Mouse (Mus musculus): ENCODE data around the gene Gm20388.

The Gm20388 gene

GRCm38 (mm10) chr8:119910547-119911257 lies at the start of gene Gm20388:
Gm20388 (plus strand) TSS chr8:119910841.
- peak; percentile 91 for DNase-seq (ENCODE audit: low spot score)

DNA sequence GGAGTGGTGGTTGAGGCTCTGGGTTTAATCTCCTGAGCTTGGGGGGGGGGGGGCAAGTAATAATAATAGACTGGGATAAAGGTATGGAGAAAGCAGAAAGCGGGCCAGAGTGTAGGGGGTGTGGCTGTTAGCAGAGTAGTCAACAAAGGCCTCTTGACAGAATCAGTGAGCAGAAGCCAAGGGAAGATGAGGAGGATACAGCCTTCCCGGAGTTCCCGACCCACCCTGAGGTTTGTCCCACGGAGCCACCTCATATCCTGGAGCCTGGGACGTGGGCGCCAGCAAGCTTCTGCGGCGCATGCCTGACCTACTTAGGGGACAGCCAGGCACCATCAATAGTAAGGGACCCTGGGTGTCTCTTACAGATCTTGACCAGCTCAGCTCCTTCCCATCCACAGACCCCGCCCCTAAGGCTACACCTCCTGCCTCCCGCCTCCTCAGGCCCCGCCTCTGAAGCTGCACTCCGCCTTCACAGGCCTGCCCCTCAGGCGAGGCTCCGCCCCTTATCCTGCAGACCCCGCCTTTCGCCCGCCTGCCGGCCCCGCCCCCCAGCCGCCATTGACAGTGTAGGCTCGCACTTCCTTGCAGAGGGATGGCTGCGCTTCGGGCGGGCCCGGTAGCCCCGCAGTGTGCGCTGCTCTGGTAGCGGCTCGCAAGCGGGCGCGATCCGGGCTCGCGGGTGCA lies 48.8 kb upstream of the Gm20388 start, which contains the start of gene Klhl36:
TSS of gene Klhl36 (plus strand) at position 561 of the 684 bp plus-strand sequence.
- peak; percentile 97 for DNase-seq (ENCODE audit: low spot score)

DNA sequence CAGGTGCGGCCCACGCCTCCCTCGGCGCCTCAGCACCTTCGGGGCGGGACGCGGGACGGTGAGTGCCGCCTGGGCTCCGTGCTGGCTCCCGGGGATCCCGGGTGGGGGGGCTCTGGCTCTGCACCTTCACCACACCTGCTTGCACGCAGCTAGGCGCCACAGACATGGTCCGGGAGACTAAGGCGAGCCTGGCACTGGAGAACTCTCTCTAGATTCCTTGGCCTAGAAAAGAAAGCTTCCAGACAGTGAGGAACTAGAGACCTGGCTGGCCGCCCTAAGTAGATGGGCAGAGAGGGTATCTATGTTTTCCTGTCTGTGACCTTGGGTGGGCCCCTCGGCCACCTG lies 48.3 kb upstream of the Gm20388 start:
- DNase-seq (ENCODE audit: low spot score) = no peak

DNA sequence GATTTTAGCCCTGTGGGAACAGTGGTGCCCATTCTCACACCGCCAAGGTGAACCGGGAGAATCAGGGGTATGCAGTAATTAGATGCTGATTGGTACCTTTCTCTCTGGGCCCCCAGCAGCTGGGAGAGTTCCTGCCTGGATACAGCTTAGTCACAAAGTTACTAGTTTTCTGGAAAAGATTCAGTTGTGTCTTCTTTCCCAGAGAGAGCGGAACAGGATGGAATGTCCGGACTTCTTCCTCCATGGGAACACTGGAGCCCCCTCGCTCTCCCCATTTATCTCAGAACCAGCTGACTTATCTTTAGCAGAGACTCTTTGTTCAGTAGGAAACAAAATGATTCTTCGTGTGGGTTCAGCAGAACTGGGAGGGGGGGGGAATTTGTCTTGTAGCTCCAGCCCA lies 47.9 kb upstream of the Gm20388 start:
- DNase-seq (ENCODE audit: low spot score) = no peak

- no peak for DNase-seq (ENCODE audit: low spot score)
Observed at GRCm38 (mm10) chr8:119869616-119870015, 41.0 kb upstream of the Gm20388 start.

GRCm38 (mm10) chr8:119873181-119873580 lies 37.5 kb upstream of the Gm20388 start:
- DNase-seq (ENCODE audit: low spot score) = no peak

DNA sequence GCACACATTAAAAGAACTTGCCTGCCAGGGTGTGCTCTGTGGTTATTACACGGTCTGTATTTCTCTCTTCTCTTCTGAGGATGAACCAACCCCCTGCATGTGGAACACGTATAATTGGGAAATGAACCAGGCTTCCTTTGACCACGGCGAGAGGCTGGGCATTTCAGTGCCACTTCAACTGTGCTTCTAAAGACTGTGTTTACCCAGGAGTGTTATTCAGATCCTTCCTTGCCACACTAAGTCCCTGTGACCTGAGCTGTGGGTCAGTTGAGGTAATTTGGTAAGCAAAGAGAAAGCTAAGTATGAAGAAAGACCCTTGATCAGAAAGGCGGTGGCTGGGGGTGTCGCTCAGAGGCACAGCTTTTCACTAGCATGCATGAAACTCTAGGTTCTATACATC lies 29.3 kb upstream of the Gm20388 start:
- no peak for DNase-seq (ENCODE audit: low spot score)

- DNase-seq (ENCODE audit: low spot score) = no peak
Observed at GRCm38 (mm10) chr8:119881917-119882316, 28.7 kb upstream of the Gm20388 start.

GRCm38 (mm10) chr8:119883281-119883680 lies 27.4 kb upstream of the Gm20388 start:
- DNase-seq (ENCODE audit: low spot score) = no peak

DNA sequence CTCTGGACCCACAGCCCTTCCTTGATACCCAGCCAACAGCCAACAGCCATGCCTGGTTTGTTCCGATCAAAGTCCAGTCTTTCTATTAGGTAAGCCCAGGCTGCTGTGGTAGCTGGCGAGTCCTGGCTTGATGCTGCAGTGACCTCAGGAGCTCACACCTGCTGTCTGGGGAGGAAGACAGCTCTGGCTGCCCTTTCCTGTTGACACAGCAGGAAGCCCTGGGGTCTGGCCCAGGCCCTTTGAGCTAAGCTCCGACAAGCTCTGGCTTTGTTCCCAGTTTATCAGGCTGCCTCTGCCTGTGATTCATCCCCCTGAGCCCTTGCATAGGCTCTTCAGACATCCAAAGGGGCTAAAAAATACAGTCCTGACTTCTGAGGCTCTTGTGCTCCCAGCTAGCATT lies 25.0 kb upstream of the Gm20388 start:
- DNase-seq (ENCODE audit: low spot score) = peak; percentile 20

DNA sequence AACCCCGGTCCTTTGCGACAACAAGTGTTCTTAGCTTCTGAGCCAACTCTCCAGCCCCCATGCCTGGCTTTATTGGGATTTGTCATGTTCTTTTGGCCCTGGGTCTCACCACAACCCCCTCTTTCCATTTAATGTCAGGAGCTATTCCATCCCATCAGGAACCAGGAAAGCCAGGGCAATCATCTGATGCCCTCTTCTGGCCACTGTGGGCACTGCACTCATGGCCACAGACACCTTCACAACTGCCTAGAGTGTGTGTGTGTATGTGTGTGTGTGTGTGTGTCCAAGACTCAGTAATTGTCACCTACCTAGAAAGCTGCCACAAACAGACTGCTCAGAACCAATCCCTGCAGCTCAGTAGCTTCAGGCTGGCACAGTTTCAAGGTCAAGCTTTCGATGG lies 23.5 kb upstream of the Gm20388 start:
- peak; percentile 23 for DNase-seq (ENCODE audit: low spot score)

- DNase-seq (ENCODE audit: low spot score) = no peak
Observed at GRCm38 (mm10) chr8:119888012-119888411, 22.6 kb upstream of the Gm20388 start.

- DNase-seq (ENCODE audit: low spot score) = no peak
Observed at GRCm38 (mm10) chr8:119897069-119897468, 13.6 kb upstream of the Gm20388 start.

GRCm38 (mm10) chr8:119897933-119898332 lies 12.7 kb upstream of the Gm20388 start:
- no peak for DNase-seq (ENCODE audit: low spot score)

DNA sequence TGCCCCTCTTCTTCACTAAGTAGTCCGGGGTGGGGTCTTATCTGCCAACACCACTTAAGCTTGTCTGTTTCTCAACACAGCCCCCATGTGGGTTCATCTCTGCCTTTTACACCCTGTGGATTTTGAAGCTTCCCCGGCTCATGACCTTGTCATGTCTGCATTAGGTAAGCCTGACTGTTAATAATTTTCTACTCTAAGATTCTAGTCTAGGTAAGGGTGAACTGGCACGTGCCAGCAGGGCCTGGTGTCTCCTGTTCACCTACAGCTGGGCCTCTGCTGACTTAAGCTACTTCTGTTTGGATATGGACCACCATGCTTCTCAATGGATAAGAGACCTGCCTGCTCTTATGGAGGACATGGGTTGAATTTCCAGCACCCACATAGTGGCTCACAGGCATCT lies 9.3 kb upstream of the Gm20388 start:
- no peak for DNase-seq (ENCODE audit: low spot score)

- no peak for DNase-seq (ENCODE audit: low spot score)
Observed at GRCm38 (mm10) chr8:119901952-119902351, 8.7 kb upstream of the Gm20388 start.

- no peak for DNase-seq (ENCODE audit: low spot score)
Observed at GRCm38 (mm10) chr8:119904323-119904911, 6.2 kb upstream of the Gm20388 start.

- DNase-seq (ENCODE audit: low spot score) = no peak
Observed at GRCm38 (mm10) chr8:119909944-119910546, 596 bp upstream of the Gm20388 start, which contains the start of gene Usp10. Usp10 (plus strand) TSS chr8:119910360.

DNA sequence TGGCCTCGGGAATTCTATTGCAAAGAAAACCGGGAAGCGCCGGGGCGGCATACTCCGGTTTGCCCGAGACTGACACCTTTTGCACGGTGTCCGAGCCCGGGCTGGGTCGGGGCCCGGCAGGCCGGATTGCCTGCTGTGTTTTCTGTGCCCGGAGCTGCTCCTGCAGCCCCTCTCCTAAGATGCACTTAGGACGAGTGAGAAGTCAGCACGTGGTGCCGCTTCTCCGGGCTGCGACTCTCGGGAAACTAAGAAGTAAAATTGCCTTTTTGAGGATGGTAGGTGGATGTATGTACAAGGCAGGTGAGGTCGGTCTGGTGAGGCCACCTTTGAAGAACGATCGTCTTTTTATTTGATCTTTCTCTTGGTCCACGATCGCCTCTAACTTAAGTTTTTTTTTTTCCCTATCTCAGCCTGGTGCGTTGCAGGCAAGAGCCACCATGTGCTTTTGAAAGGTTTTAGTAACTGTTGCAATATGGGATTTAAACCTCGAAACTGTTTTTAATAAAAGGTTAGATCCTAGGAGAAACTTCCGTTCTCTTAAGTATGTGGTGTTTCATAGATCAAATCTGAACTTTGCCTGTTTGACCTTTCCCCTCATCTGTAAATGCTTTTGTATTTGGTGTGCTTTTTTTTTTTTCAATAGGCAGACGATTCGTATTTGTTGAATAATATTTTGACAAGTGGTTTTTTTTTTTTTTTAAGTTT lies 769 bp downstream of the Gm20388 start:
- DNase-seq (ENCODE audit: low spot score) = no peak

- DNase-seq (ENCODE audit: low spot score) = no peak
Observed at GRCm38 (mm10) chr8:119912643-119913042, 2.0 kb downstream of the Gm20388 start.

- no peak for DNase-seq (ENCODE audit: low spot score)
Observed at GRCm38 (mm10) chr8:119913181-119913580, 2.5 kb downstream of the Gm20388 start.

DNA sequence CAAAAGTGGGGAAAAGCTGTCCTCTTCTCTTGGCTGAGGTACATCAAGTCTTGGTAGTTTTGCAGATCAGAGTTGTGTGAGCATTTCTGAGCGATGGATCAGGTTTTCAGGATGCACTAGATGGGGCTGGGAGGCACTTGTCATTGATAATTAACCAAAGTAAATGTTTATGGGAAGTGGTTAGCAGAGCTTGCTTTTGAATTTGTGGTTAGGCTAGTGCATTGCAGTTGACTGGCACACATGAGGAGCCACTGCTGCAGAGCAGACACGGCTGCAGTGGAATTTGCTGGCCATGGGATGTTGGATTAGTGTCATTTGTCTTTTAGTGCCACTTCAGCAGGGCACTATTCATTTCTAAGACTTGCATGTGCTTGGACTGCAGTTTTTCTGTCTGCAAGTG lies 3.5 kb downstream of the Gm20388 start:
- DNase-seq (ENCODE audit: low spot score) = no peak

Measured in urinary bladder, postnatal 25 days (tissue).